Mouse (Mus musculus): ENCODE results near the gene Sat1. TPM values are rescaled to one million over a fixed set of nuclear protein-coding genes. Genes with fewer than 3 reads are reported as not detected.

The Sat1 gene
- total RNA-seq, 1 experiment: 111 TPM

- H3K9ac ChIP-seq (ENCODE audit: insufficient read depth, low read depth, low read length, poor library complexity, severe bottlenecking): no peak overlapping the region
- no peaks in the 10 kb centered on the region for H3K4me1 ChIP-seq (ENCODE audit: control insufficient read depth in 2 of 2, insufficient read depth in 2 of 2, low read length in 2 of 2, poor library complexity in 1 of 2)
- no peak for DNase-seq (ENCODE audit: low read depth, low spot score)
- no peaks in the 10 kb centered on the region for H3K9me3 ChIP-seq (ENCODE audit: control insufficient read depth, insufficient read depth, low read depth, low read length)
- no peaks in the 10 kb centered on the region for H3K36me3 ChIP-seq (ENCODE audit: control insufficient read depth, insufficient read depth, low read length, poor library complexity, severe bottlenecking)
- no peak overlapping the region for H3K27ac ChIP-seq (ENCODE audit: insufficient read depth, low read depth, low read length, poor library complexity, severe bottlenecking)
- in situ Hi-C loops (cut with MboI; ENCODE audit: low sequenced_read_pairs in 2 of 2, unreplicated experiment in 2 of 2): no loop called here
- no peak for TF ChIP-seq CHD2 (IDR thresholded peaks at IDR 0.05; ENCODE audit: low read depth, low read length)
- TF ChIP-seq MAFK (IDR thresholded peaks at IDR 0.05; ENCODE audit: insufficient read depth, low read depth, low read length): no peak
- no peak for TF ChIP-seq ZC3H11A (IDR thresholded peaks at IDR 0.05; ENCODE audit: borderline replicate concordance, low read depth, low read length)
- no peak overlapping the region for H3K4me3 ChIP-seq (ENCODE audit: insufficient read depth in 1 of 2, low read depth in 1 of 2, low read length in 2 of 2, poor library complexity in 1 of 2, severe bottlenecking in 1 of 2)
Observed at GRCm38 (mm10) chrX:155202406-155203305, 13.6 kb downstream of the Sat1 start.

- Histone ChIP-seq H3K36me3 (ENCODE audit: control insufficient read depth, insufficient read depth, low read length, poor library complexity, severe bottlenecking) (no peaks in the 10 kb centered on the region), H3K9me3 (ENCODE audit: control insufficient read depth, insufficient read depth, low read depth, low read length) (no peaks in the 10 kb centered on the region), H3K4me3 (ENCODE audit: insufficient read depth in 1 of 2, low read depth in 1 of 2, low read length in 2 of 2, poor library complexity in 1 of 2, severe bottlenecking in 1 of 2) (no peak overlapping the region), H3K27ac (ENCODE audit: insufficient read depth, low read depth, low read length, poor library complexity, severe bottlenecking) (no peak overlapping the region), H3K9ac (ENCODE audit: insufficient read depth, low read depth, low read length, poor library complexity, severe bottlenecking) (no peak overlapping the region), H3K4me1 (ENCODE audit: control insufficient read depth in 2 of 2, insufficient read depth in 2 of 2, low read length in 2 of 2, poor library complexity in 1 of 2) (no peaks in the 10 kb centered on the region)
- in situ Hi-C loops (cut with MboI; ENCODE audit: low sequenced_read_pairs in 2 of 2, unreplicated experiment in 2 of 2): no loop called here
- no peak for DNase-seq (ENCODE audit: low read depth, low spot score)
- TF ChIP-seq CHD2 (IDR thresholded peaks at IDR 0.05; ENCODE audit: low read depth, low read length): no peak
- no peak for TF ChIP-seq ZC3H11A (IDR thresholded peaks at IDR 0.05; ENCODE audit: borderline replicate concordance, low read depth, low read length)
- TF ChIP-seq ZNF384 (IDR thresholded peaks at IDR 0.05; ENCODE audit: low read depth, low read length): no peak
- TF ChIP-seq MAFK (IDR thresholded peaks at IDR 0.05; ENCODE audit: insufficient read depth, low read depth, low read length): no peak
- no peak for TF ChIP-seq HCFC1 (IDR thresholded peaks at IDR 0.05; ENCODE audit: borderline replicate concordance, insufficient read depth, low read length)
Observed at GRCm38 (mm10) chrX:155201799-155202198, 14.4 kb downstream of the Sat1 start.

GRCm38 (mm10) chrX:155194979-155195378 is 21.3 kb downstream of the Sat1 start:
- TF ChIP-seq MAFK (IDR thresholded peaks at IDR 0.05; ENCODE audit: insufficient read depth, low read depth, low read length) (no peak), ZNF384 (IDR thresholded peaks at IDR 0.05; ENCODE audit: low read depth, low read length) (no peak), CHD2 (IDR thresholded peaks at IDR 0.05; ENCODE audit: low read depth, low read length) (no peak), ZC3H11A (IDR thresholded peaks at IDR 0.05; ENCODE audit: borderline replicate concordance, low read depth, low read length) (no peak), HCFC1 (IDR thresholded peaks at IDR 0.05; ENCODE audit: borderline replicate concordance, insufficient read depth, low read length) (no peak)
- no peaks in the 10 kb centered on the region for H3K36me3 ChIP-seq (ENCODE audit: control insufficient read depth, insufficient read depth, low read length, poor library complexity, severe bottlenecking)
- in situ Hi-C loops (cut with MboI; ENCODE audit: low sequenced_read_pairs in 2 of 2, unreplicated experiment in 2 of 2): no loop called here
- no peaks in the 10 kb centered on the region for H3K4me1 ChIP-seq (ENCODE audit: control insufficient read depth in 2 of 2, insufficient read depth in 2 of 2, low read length in 2 of 2, poor library complexity in 1 of 2)
- DNase-seq (ENCODE audit: low read depth, low spot score): no peak
- H3K9me3 ChIP-seq (ENCODE audit: control insufficient read depth, insufficient read depth, low read depth, low read length): no peaks in the 10 kb centered on the region
- H3K27ac ChIP-seq (ENCODE audit: insufficient read depth, low read depth, low read length, poor library complexity, severe bottlenecking): no peak overlapping the region
- no peak overlapping the region for H3K9ac ChIP-seq (ENCODE audit: insufficient read depth, low read depth, low read length, poor library complexity, severe bottlenecking)
- H3K4me3 ChIP-seq (ENCODE audit: insufficient read depth in 1 of 2, low read depth in 1 of 2, low read length in 2 of 2, poor library complexity in 1 of 2, severe bottlenecking in 1 of 2): no peak overlapping the region

GRCm38 (mm10) chrX:155193732-155194443 is 22.4 kb downstream of the Sat1 start:
- no peak overlapping the region for H3K4me3 ChIP-seq (ENCODE audit: insufficient read depth in 1 of 2, low read depth in 1 of 2, low read length in 2 of 2, poor library complexity in 1 of 2, severe bottlenecking in 1 of 2)
- H3K9ac ChIP-seq (ENCODE audit: insufficient read depth, low read depth, low read length, poor library complexity, severe bottlenecking): no peak overlapping the region
- in situ Hi-C loops (cut with MboI; ENCODE audit: low sequenced_read_pairs in 2 of 2, unreplicated experiment in 2 of 2): no loop called here
- no peaks in the 10 kb centered on the region for H3K36me3 ChIP-seq (ENCODE audit: control insufficient read depth, insufficient read depth, low read length, poor library complexity, severe bottlenecking)
- H3K27ac ChIP-seq (ENCODE audit: insufficient read depth, low read depth, low read length, poor library complexity, severe bottlenecking): no peak overlapping the region
- H3K4me1 ChIP-seq (ENCODE audit: control insufficient read depth in 2 of 2, insufficient read depth in 2 of 2, low read length in 2 of 2, poor library complexity in 1 of 2): no peaks in the 10 kb centered on the region
- no peak for DNase-seq (ENCODE audit: low read depth, low spot score)
- TF ChIP-seq ZC3H11A (IDR thresholded peaks at IDR 0.05; ENCODE audit: borderline replicate concordance, low read depth, low read length): no peak
- no peak for TF ChIP-seq CHD2 (IDR thresholded peaks at IDR 0.05; ENCODE audit: low read depth, low read length)
- TF ChIP-seq HCFC1 (IDR thresholded peaks at IDR 0.05; ENCODE audit: borderline replicate concordance, insufficient read depth, low read length): no peak
- TF ChIP-seq ZNF384 (IDR thresholded peaks at IDR 0.05; ENCODE audit: low read depth, low read length): no peak
- TF ChIP-seq MAFK (IDR thresholded peaks at IDR 0.05; ENCODE audit: insufficient read depth, low read depth, low read length): no peak
- no peaks in the 10 kb centered on the region for H3K9me3 ChIP-seq (ENCODE audit: control insufficient read depth, insufficient read depth, low read depth, low read length)

Measured in ES-E14 (cell line).